Mouse (Mus musculus): ENCODE results near the gene Tmem213. TPM values are rescaled to one million over a fixed set of nuclear protein-coding genes. Genes with fewer than 3 reads are reported as not detected.

Gene Tmem213
- total RNA-seq, 4 experiments from 2014 or later = not detected

GRCm38 (mm10) chr6:38152305-38152704 lies 43.2 kb downstream of the Tmem213 start:
- no peak for DNase-seq (ENCODE audit: low spot score in 2 of 2)

GRCm38 (mm10) chr6:38156204-38156603 lies 47.1 kb downstream of the Tmem213 start:
- no peak for DNase-seq (ENCODE audit: low spot score in 2 of 2)

- DNase-seq (ENCODE audit: low spot score in 2 of 2) = no peak
These were observed 48.9 kb downstream of the Tmem213 start for GRCm38 (mm10) chr6:38157925-38158324.

- DNase-seq (ENCODE audit: low spot score in 2 of 2) = no peak
These were observed 50.5 kb downstream of the Tmem213 start for GRCm38 (mm10) chr6:38159576-38159975.

GRCm38 (mm10) chr6:38160102-38160501 lies 51.0 kb downstream of the Tmem213 start:
- DNase-seq (ENCODE audit: low spot score in 2 of 2) = peak; percentile 57 to 71

- no peak for DNase-seq (ENCODE audit: low spot score in 2 of 2)
These were observed 51.5 kb downstream of the Tmem213 start for GRCm38 (mm10) chr6:38160556-38160955.

GRCm38 (mm10) chr6:38162825-38163504 lies 53.9 kb downstream of the Tmem213 start:
- no peak for DNase-seq (ENCODE audit: low spot score in 2 of 2)

- peak in 1 of 2 experiments; percentile 31 for DNase-seq (ENCODE audit: low spot score in 2 of 2)
These were observed 55.6 kb downstream of the Tmem213 start for GRCm38 (mm10) chr6:38164705-38165104.

- DNase-seq (ENCODE audit: low spot score in 2 of 2) = no peak
These were observed 56.3 kb downstream of the Tmem213 start for GRCm38 (mm10) chr6:38165385-38165784.

Other genes with a start within 250 kb of the Tmem213 start
- gene Trim24, start 238.4 kb upstream of the Tmem213 start, total RNA-seq (2022) = 10 to 100 TPM; 32.1 to 37.3 (median 34.2) TPM
- gene Svopl, start 62.3 kb upstream of the Tmem213 start, total RNA-seq (2022) = under 1 TPM in 1 of 4 experiments, not detected in 3; 0.28 TPM
- gene Atp6v0a4, start 15.3 kb downstream of the Tmem213 start, total RNA-seq (2022) = 10 to 100 TPM in 2 of 4 experiments, 1 to 10 TPM in 2; 1.6 to 13.4 (median 6.3) TPM
- gene D630045J12Rik, start 144.8 kb downstream of the Tmem213 start, total RNA-seq (2022) = 10 to 100 TPM; 29.1 to 36.6 (median 33.5) TPM
- gene Zc3hav1l, start 190.0 kb downstream of the Tmem213 start, total RNA-seq (2022) = 1 to 10 TPM; 3.1 to 3.5 (median 3.4) TPM
- gene Zc3hav1, start 245.3 kb downstream of the Tmem213 start, total RNA-seq (2022) = 1 to 10 TPM; 4.0 to 7.2 (median 5.6) TPM